Mouse (Mus musculus) erythroid progenitor cell, adult 5-6 weeks (primary cell): ENCODE results near the gene Ano6. TPM values are rescaled to one million over a fixed set of nuclear protein-coding genes. Genes with fewer than 3 reads are reported as not detected.
"Not testable (repeated sequence)": the region's sequence is repeated elsewhere in the genome, so short reads cannot be mapped to it uniquely, and the experiment has no call there.

Experiments
- ATAC-seq: replicated peaks from 2 replicates; pipeline ENCODE4 v1.8.0; 2016; ENCODE audit warnings: moderate number of reproducible peaks, mild to moderate bottlenecking, moderate TSS enrichment, inconsistent platforms; ENCODE audit not compliant: poor library complexity, low FRiP score, severe bottlenecking
- total RNA-seq, 2 experiments: library from RNA; stranded (forward) in 1 of 2; stranded (reverse) in 1 of 2; fragments of 150-400 nt in 1 of 2; fragments of 186-747, 209-891 nt in 1 of 2; gene quantifications; 2 replicates each; pipeline versions ENCODE4 v1.2.3 to v1.2.4; 2015 to 2017; ENCODE audit warnings: low replicate concordance in 2 of 2

Gene Ano6
- total RNA-seq, 2 experiments from 2014 or later, result 9.5 to 23.1 TPM

GRCm38 (mm10) chr15:95820142-95820541 is 29.5 kb downstream of the Ano6 start:
- no peak for ATAC-seq

GRCm38 (mm10) chr15:95820678-95821077 is 30.0 kb downstream of the Ano6 start:
- no peak for ATAC-seq

- no peak for ATAC-seq
Measured at GRCm38 (mm10) chr15:95822099-95822498, 31.5 kb downstream of the Ano6 start.

GRCm38 (mm10) chr15:95823383-95824306 is 33.0 kb downstream of the Ano6 start:
- no peak for ATAC-seq

GRCm38 (mm10) chr15:95826516-95826915 is 35.9 kb downstream of the Ano6 start:
- ATAC-seq, result no peak

- no peak for ATAC-seq
Measured at GRCm38 (mm10) chr15:95827465-95827971, 36.9 kb downstream of the Ano6 start.

- not testable (repeated sequence) for ATAC-seq
Measured at GRCm38 (mm10) chr15:95828018-95828646, 37.5 kb downstream of the Ano6 start.

GRCm38 (mm10) chr15:95828647-95829254 is 38.1 kb downstream of the Ano6 start:
- no peak for ATAC-seq

- no peak for ATAC-seq
Measured at GRCm38 (mm10) chr15:95829553-95830205, 39.0 kb downstream of the Ano6 start.

- ATAC-seq, result no peak
Measured at GRCm38 (mm10) chr15:95830206-95830560, 39.5 kb downstream of the Ano6 start.

- ATAC-seq, result no peak
Measured at GRCm38 (mm10) chr15:95833292-95833691, 42.6 kb downstream of the Ano6 start.

GRCm38 (mm10) chr15:95836077-95836476 is 45.4 kb downstream of the Ano6 start:
- no peak for ATAC-seq

- no peak for ATAC-seq
Measured at GRCm38 (mm10) chr15:95836646-95837434, 46.2 kb downstream of the Ano6 start.

- ATAC-seq, result no peak
Measured at GRCm38 (mm10) chr15:95837570-95837969, 46.9 kb downstream of the Ano6 start.

- ATAC-seq, result no peak
Measured at GRCm38 (mm10) chr15:95838171-95839020, 47.8 kb downstream of the Ano6 start.

- no peak for ATAC-seq
Measured at GRCm38 (mm10) chr15:95839789-95840188, 49.1 kb downstream of the Ano6 start.

GRCm38 (mm10) chr15:95843183-95843949 is 52.7 kb downstream of the Ano6 start:
- no peak for ATAC-seq

GRCm38 (mm10) chr15:95844412-95844811 is 53.8 kb downstream of the Ano6 start:
- no peak for ATAC-seq
